Mouse (Mus musculus): ENCODE data around the gene Olfr56. TPM values are rescaled to one million over a fixed set of nuclear protein-coding genes. Genes with fewer than 3 reads are reported as not detected.

Gene Olfr56
- polyA plus RNA-seq, 1 experiment from 2014 or later, result 0.06 TPM

GRCm38 (mm10) chr11:49183172-49183571 is 204.5 kb downstream of the Olfr56 start:
- in situ Hi-C loops (cut with MboI; ENCODE audit: low pct_unique_long_range_greater_than_20kb), result loop anchor here (25.0 kb wide), 1 partner anchor 354 kb away; the partner anchor contains the start of genes Olfr1381 and Olfr1382
- no peak for DNase-seq (ENCODE audit: low read depth, low spot score)
- no peak for ATAC-seq
- TF ChIP-seq CTCF (IDR thresholded peaks at IDR 0.05), result no peak
- H3K27me3 ChIP-seq, result peaks cover 12% of the 10 kb centered on the region
- ChIA-PET POLR2A (no interaction called here), CTCF (interaction anchor here (0.9 kb wide), 1 partner anchor 89 kb away, joined by 4 read pairs; no protein-coding TSS in a partner anchor)

Other genes with a start within 250 kb of the Olfr56 start
- 1,050 TPM for gene Rack1, start 178.6 kb upstream of the Olfr56 start, polyA plus RNA-seq (2021)
- 63.9 TPM for gene Trim41, start 161.5 kb upstream of the Olfr56 start, polyA plus RNA-seq (2021)
- 9.5 TPM for gene Trim7, start 152.7 kb upstream of the Olfr56 start, polyA plus RNA-seq (2021)
- 3.4 TPM for gene Gm12184, start 152.2 kb upstream of the Olfr56 start, polyA plus RNA-seq (2021)
- gene Irgm1, start 107.2 kb upstream of the Olfr56 start, polyA plus RNA-seq (2021), result 39.2 TPM
- gene Gm5431, start 76.7 kb upstream of the Olfr56 start, polyA plus RNA-seq (2021), result 0.15 TPM
- 93.0 TPM for gene Psme2b, start 32.7 kb upstream of the Olfr56 start, polyA plus RNA-seq (2021)
- gene 9930111J21Rik1, start 509 bp downstream of the Olfr56 start, polyA plus RNA-seq (2021), result 0.62 TPM
- gene Gm12185, start 13.3 kb downstream of the Olfr56 start, polyA plus RNA-seq (2021), result 0.68 TPM
- gene Tgtp1, start 15.3 kb downstream of the Olfr56 start, polyA plus RNA-seq (2021), result 0.59 TPM
- 0.86 TPM for gene 9930111J21Rik2, start 72.4 kb downstream of the Olfr56 start, polyA plus RNA-seq (2021)
- 0.18 TPM for gene Tgtp2, start 85.3 kb downstream of the Olfr56 start, polyA plus RNA-seq (2021)
- gene Ifi47, start 97.7 kb downstream of the Olfr56 start, polyA plus RNA-seq (2021), result 0.81 TPM
- not detected for gene Olfr1396, start 136.0 kb downstream of the Olfr56 start, polyA plus RNA-seq (2021)
- not detected for gene Olfr1395, start 163.4 kb downstream of the Olfr56 start, polyA plus RNA-seq (2021)
- not detected for gene Olfr1394, start 175.5 kb downstream of the Olfr56 start, polyA plus RNA-seq (2021)
- gene Btnl9, start 208.3 kb downstream of the Olfr56 start, polyA plus RNA-seq (2021), result not detected
- 31.9 TPM for gene Zfp62, start 224.4 kb downstream of the Olfr56 start, polyA plus RNA-seq (2021)